Mouse (Mus musculus) left cerebral cortex, postnatal 4 days (tissue): Measurements from ENCODE around the gene Gmppb. TPM values are rescaled to one million over a fixed set of nuclear protein-coding genes. Genes with fewer than 3 reads are reported as not detected.

ENCODE experiments used
- DNase-seq: peaks from one replicate; pipeline ENCODE4 v3.0.0-alpha.2; 2022
- intact Hi-C: fragments of 180-260 bp; cut with DNase I; formaldehyde crosslinking; loops from one replicate; pipeline ENCODE4 v1.15.1; 2025
- total RNA-seq, 2 experiments: library from RNA; stranded (reverse); gene quantifications; 2 replicates each; pipeline ENCODE4 v1.2.3; 2021

The Gmppb gene
- total RNA-seq, 2 experiments from 2014 or later = 15.2 to 15.5 TPM

DNA sequence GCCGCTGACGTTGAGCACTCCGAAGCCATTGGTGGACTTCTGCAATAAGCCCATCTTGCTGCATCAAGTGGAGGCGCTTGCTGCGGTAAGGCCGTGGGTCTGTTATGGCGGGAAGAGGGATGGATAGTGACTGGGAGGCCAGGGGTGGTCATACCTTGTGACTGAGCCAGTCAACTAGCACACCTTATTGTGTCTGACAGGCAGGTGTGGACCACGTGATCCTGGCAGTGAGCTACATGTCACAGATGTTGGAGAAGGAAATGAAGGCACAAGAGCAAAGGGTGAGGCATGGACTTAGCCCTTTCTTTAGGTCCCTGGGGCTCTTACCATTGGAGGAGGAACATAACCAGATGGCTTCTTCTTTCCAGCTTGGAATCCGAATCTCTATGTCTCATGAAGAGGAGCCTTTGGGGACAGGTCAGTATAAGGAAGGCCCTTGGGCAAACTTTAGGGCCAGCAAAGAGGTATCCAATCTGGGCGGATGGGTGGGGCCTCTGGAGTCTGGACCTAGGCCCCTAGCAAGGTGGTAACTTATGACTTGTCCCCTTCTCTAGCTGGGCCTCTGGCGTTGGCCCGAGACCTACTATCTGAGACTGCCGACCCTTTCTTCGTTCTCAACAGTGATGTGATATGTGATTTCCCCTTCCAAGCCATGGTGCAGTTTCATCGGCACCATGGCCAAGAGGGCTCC lies 664 bp downstream of the Gmppb start:
- DNase-seq = no peak
- intact Hi-C loops = loop anchor here (5.0 to 10.0 kb wide), 2 partner anchors 85 to 147 kb away; no protein-coding TSS in a partner anchor

DNA sequence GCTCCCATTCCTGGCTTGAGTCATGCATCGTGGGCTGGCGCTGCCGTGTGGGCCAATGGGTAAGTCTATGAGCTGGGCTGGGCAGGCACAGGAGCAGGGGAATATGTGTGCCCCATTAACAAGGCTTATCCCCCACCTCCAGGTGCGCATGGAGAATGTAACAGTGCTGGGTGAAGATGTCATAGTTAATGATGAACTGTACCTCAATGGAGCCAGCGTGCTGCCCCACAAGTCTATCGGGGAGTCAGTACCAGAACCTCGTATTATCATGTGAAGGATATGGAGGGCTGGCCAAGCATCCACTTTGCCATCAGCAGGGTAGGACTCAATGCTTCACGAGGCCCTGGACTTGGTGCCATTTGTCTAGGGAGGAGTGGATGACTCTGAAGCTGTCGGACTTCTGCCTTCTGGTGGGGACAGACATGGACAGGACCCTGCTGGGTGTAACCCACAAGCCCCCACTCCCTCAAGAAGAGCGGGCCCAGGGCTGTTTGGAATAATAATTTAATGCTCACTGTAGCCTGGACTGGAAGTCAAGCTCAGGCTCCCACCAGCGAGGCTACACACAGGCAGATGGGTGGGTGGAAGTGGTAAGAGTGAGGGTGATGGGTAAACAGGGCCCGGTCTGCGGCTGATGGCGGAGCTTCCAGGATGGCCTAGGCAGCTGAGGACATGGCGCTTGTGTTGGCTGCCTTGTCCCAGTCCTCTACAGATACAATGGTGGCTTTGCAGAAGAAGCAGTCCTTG lies 2.3 kb downstream of the Gmppb start:
- no peak for DNase-seq
- intact Hi-C loops = loop anchor here (10.0 kb wide), 1 partner anchor 87 kb away; no protein-coding TSS in a partner anchor

DNA sequence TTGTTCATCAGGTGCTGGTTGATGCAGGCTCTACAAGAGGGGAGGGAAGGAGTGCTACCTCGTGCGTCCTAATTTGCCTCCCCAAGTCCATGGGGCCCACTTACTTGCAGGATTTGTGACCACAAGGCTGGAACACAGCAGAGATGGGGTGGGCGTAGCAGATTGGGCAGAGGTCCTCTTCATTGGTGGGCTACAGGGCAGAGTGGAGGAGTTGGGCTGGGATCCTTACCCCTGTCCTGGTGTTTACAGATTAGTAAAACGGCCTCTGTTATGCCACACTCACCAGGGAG lies 2.8 kb downstream of the Gmppb start:
- intact Hi-C loops = loop anchor here (10.0 kb wide), 1 partner anchor 87 kb away; no protein-coding TSS in a partner anchor
- no peak for DNase-seq

DNA sequence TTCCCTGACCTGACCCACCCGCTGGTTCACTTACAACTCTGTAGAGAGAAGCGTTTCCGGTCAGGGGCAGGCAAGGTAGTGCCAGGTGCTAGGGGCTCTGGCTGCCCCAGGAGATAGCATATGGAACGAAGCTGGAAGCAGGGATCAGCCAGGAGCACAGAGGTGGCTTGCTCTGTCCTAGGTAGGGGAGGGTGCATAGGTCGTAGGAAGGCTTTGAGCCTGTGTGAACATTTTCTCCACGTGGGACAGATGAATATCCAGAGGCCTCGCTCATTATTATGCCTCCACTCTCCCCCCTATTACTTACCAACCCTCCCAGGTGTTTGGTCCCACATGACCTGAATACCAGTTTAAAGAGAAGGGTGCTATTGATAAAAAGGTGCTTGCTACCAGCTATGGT lies 3.4 kb downstream of the Gmppb start:
- DNase-seq = no peak
- intact Hi-C loops = loop anchor here (10.0 kb wide), 1 partner anchor 88 kb away; no protein-coding TSS in a partner anchor

DNA sequence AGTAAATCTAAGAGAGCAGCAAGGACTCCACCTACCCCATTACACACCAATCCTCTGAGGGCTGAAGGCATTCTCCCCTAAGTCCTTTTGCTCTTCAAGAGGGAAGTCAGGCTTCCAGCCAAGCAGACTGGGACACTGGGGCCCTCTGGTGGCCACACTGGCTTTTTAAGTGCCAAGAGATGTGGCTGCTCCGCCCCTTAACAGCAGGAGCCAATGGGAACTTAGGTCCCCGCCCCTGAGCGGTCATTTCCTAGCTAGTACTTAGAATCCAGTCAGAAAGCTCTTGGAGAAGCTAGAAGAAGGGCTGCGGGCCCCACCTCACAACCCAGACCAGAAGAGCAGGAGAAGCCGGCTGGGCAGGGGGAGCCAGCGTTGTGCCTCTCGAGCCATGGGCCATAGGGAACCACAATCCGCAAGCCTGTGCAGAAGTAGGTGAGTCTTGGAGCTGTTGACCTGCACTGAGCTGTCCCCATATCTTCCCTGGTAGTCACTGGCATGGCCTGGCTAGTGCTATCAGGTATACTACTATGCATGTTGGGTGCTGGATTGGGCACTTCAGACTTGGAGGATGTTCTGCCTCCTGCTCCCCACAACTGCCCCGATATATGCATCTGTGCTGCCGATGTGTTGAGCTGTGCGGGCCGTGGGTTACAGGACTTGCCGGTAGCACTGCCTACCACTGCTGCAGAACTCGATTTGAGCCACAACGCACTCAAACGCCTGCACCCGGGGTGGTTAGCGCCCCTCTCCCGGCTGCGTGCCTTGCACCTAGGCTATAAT lies 4.0 kb downstream of the Gmppb start, which contains the start of gene Amigo3:
Gene Amigo3, plus strand, starts transcription at position 275 of the 780 bp plus-strand sequence.
- intact Hi-C loops = loop anchor here (10.0 kb wide), 1 partner anchor 88 kb away; no protein-coding TSS in a partner anchor
- peak; percentile 95 for DNase-seq

DNA sequence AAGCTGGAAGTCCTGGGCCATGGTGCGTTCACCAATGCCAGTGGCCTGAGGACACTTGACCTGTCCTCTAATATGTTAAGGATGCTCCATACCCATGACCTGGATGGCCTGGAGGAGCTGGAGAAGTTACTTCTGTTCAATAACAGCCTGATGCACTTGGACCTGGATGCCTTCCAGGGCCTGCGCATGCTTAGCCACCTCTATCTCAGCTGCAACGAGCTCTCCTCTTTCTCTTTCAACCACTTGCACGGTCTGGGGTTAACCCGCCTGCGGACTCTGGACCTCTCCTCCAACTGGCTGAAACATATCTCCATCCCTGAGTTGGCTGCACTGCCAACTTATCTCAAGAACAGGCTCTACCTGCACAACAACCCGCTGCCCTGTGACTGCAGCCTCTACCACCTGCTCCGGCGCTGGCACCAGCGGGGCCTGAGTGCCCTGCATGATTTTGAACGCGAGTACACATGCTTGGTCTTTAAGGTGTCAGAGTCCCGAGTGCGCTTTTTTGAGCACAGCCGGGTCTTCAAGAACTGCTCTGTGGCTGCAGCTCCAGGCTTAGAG lies 4.7 kb downstream of the Gmppb start:
- DNase-seq = no peak
- intact Hi-C loops = loop anchor here (10.0 kb wide), 1 partner anchor 89 kb away; no protein-coding TSS in a partner anchor

DNA sequence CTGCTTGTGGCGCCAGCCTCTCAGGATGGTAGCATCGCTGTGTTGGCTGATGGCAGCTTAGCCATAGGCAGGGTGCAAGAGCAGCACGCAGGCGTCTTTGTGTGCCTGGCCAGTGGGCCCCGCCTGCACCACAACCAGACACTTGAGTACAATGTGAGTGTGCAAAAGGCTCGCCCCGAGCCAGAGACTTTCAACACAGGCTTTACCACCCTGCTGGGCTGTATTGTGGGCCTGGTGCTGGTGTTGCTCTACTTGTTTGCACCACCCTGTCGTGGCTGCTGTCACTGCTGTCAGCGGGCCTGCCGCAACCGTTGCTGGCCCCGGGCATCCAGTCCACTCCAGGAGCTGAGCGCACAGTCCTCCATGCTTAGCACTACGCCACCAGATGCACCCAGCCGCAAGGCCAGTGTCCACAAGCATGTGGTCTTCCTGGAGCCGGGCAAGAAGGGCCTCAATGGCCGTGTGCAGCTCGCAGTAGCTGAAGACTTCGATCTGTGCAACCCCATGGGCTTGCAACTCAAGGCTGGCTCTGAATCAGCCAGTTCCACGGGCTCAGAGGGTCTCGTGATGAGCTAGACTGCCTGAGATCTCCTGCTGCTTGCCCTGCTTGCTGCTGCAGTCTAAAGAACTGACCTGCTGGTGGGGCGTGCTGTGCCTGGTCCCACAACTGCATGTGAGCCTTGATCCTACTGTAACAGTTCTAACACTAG lies 5.4 kb downstream of the Gmppb start:
- no peak for DNase-seq
- intact Hi-C loops = loop anchor here (10.0 kb wide), 1 partner anchor 90 kb away; no protein-coding TSS in a partner anchor

DNA sequence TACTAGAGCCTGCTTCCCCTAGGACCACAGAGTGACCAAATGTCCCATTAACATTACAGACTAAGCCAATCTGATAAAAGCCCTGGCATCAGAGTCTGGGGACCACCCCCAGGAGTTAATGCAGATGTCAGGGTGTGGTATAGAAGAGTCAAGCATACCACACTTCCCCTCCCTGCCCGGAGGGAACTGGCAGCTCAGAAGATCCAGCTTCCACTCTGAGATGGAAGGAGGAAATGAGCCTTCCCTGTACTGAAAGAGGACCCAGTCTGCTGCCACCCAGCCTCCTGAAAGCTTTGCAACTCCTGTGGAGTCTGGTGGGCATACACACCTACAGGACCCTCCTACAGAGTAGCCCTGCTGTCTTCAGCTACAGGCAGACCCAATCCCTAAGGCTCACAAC lies 6.0 kb downstream of the Gmppb start:
- intact Hi-C loops = loop anchor here (10.0 kb wide), 1 partner anchor 90 kb away; no protein-coding TSS in a partner anchor
- no peak for DNase-seq

DNA sequence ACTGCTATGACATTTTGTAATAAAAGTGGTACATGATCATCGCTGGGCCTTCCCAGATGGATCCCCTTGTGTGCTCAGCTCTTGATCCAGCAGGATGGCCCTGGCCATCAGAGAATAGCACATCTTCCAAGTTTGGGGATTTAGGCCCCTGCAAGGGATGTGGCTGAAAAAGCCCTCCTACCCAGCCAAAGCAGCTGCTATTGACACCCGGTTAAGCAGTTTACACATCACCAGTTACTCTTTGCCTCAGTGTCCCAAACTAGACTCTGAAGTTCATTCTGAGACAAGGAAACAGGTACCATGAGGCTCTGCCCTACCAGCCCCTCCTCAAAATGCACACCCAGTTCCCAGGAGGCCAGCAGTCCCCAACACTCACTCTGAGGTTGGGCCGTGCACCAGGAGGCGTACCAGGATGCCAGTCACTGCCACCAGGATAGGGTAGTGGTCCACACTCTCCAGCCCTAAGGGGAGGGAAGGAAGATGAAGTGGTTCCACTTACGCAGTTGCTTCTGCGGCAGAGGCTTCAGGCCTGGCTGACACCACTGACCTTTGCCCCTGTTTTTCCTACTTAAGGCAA lies 6.7 kb downstream of the Gmppb start:
- DNase-seq = no peak
- intact Hi-C loops = loop anchor here (10.0 kb wide), 1 partner anchor 91 kb away; no protein-coding TSS in a partner anchor

DNA sequence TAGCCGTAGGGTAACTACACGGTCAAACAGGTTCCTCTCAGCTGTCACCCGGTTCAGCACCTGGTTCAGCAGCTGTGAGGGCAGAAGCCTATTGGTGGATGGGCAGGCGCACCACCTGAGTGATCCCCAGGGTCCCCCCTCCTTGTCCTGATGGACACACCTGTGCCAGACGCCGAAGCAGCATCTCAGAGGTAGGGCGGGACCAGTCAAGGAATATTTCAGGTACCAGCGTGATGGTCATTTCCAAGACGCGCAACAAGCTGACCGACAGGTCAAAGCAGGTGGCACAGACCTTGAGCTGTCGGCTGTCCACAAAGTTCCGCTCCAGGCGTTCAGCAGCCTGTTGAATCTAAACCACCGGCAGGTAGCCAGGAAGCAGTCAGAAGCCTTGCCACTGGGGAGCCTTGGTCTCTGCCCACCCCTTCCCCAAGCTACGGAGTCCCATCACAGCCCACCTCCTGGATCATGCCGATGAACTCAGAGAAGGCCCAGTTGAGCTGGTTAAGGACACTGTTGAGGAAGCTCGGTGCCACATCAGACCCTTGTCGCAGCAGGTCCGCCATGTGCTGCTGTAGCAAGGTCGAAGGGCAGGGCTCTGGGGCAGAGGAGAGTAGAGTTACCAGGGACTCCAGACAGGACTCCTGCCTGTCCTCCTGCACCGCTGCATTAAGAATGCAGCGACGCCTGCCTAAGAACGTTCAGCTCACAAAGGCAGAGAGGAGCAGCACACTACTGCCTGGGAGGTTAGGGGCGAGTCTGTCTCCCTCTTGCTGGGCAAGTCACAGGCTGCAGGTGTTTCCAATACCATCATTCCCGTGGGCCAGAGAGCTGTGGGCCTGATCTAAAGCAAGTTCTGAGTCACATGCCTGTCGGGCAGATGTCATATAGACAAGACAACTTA lies 7.6 kb downstream of the Gmppb start:
- no peak for DNase-seq
- intact Hi-C loops = loop anchor here (10.0 kb wide), 1 partner anchor 92 kb away; no protein-coding TSS in a partner anchor

DNA sequence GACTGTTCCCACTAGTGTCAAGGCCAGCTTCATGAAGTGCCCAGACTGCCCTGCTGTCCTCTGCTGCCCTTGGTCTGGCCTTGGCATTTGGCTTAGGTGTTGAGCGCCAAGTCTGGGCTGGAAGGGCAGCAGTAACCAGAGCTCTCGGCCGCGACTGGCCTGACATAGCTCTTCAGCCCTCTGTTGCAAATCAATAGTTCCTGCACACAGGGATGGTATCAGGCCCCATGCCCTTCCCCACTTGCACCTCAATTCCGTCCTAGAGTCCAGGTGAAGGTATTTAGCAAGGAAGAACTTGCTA lies 8.2 kb downstream of the Gmppb start:
- no peak for DNase-seq
- intact Hi-C loops = loop anchor here (10.0 kb wide), 1 partner anchor 92 kb away; no protein-coding TSS in a partner anchor

DNA sequence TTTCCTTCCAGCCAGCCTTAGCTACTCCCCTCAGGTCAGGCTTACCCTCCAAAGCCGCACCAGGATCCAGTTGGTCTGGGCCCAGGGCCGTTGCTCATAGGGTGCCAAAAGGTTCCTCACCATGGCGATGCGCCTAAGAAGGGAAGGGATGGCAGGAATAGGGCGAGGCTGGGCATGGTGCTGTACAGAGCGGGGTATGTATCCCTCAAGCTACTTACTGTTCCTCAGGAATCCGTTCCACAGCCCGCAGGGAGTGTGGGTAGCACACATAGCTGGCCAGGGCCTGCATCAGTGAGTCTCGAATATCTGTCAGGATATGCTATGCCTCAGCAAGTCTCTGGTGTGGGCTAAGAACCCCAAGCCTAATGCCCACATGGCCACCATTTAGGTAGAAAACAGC lies 9.2 kb downstream of the Gmppb start:
- intact Hi-C loops = loop anchor here (10.0 kb wide), 1 partner anchor 93 kb away; no protein-coding TSS in a partner anchor
- no peak for DNase-seq

DNA sequence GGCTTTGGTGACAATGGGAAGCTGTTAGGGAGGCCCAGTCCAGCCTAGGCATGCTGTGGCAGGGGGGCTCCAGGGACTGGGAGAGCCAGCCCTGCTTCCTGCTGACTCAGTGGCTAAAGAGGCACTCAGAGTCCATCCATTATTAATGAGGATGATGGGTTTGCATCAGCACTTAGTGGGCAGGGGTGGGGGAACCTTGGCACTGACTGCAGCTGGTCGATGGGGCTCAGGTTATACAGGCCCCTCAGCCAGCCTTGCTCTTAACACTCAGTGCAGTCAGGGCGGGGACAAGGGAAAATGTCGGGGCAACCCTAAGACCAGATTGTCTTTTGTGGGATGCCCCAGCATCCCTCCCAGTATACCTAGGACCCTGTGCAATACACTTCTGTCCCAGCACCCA lies 13.1 kb downstream of the Gmppb start:
- intact Hi-C loops = no loop called here
- no peak for DNase-seq

DNA sequence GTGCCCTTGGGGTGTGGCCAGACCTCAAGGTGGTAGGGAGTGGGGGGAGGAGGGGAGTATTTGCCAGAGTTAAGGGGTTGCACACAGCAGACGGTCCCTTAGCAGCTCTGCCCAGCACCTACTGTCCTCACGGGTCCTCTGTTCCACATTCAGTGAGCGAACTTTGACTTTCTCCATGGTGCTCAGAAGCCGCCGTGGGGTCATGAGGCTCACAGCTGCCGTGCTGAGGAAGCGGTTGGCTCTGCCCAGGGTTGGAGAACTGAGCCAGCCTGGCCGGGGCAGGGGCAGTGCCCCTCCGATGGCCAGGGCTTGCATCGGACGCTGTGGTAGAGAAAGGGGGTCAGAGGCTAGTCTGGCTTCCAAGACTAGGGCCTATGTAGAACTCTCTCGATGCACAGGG lies 14.3 kb downstream of the Gmppb start:
- intact Hi-C loops = no loop called here
- DNase-seq = no peak

DNA sequence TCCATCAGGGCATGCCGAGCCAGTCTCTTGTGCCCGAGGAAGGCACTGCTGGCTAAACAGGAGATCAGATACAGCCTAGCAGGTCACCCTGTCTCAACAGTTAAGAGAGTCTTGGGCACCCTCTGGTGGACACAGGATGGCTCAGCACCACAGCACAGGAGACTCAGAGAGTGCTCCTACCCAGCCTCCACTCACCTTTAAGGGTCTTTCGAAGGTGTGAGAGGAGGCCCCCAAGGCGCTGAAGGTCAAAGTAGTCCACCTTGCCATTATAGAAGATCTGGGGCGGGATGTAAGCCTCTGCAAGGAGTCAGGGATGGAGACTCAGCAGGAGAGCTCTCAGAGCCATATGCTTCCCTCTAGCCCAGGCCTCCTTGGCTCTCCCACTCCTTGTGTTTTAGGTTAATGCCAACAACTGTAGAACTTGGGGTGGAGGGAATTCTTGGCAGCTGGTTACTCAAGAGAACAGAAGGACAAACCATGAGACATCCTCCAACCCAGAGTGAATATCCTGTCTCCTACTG lies 16.5 kb downstream of the Gmppb start:
- intact Hi-C loops = loop anchor here (5.0 kb wide), 1 partner anchor 163 kb away; no protein-coding TSS in a partner anchor
- peak; percentile 69 for DNase-seq

DNA sequence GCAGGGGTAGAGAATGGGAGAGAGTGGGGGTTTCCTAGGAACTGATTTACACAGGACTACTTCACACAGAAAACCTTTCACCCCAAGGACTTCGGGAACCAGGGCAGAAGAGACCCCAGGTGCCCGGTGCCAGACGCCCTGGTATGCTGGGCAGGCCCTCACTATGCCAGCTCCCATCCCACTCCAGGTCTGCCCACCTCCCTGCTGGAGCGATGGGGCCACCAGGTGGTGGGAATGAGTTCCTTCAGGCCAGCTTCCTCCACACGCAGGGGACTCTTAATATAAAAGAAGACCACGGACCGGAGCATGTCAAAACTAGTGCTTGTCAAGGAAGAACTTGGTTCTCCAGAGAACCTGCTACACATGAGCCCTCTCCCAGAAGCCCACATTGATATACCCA lies 18.2 kb downstream of the Gmppb start:
- intact Hi-C loops = loop anchor here (5.0 kb wide), 1 partner anchor 165 kb away; no protein-coding TSS in a partner anchor
- DNase-seq = no peak

DNA sequence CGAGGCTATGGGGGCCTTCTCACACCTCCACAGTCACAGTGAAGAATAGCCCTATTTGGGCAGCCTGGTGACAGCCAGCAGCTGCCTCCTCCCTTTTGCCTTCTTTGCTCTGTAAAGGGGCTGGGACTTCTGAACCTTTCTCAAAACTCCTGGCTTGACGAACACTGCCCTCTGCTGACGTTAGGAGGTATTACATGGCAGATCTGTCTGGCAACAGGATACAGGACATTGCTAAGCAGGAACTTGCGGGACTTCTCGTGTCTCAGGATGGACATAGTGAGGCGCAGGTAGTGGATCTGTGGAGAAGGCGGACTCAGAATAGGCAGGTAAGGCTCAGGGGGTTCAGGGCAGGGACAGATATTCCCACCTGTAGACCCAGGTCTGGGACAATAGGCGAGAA lies 18.9 kb downstream of the Gmppb start:
- DNase-seq = peak; percentile 82
- intact Hi-C loops = loop anchor here (5.0 kb wide), 1 partner anchor 166 kb away; no protein-coding TSS in a partner anchor

DNA sequence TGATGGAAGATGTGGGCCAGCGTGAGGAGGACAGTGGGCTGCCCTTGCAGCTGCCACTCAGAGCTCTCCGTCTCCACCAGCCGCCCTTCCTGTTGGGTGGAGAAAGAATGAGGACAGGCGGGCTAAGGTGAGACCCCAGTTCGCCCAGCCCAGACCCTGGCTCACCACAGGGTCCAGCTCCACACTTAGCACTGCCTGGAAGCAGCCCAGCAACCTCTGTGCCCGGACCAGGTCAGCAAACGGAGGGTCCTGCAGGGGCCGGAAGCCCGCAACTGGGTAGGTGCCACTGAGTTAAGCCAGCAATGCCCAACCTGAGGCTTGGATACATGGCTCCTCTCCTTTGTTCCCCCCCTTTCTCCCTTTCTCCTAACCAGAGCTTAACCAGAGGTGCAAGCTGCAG lies 20.0 kb downstream of the Gmppb start:
- DNase-seq = no peak
- intact Hi-C loops = loop anchor here (5.0 kb wide), 1 partner anchor 167 kb away; no protein-coding TSS in a partner anchor
